Mouse (Mus musculus): Measurements from ENCODE around the gene H2-M5. TPM values are rescaled to one million over a fixed set of nuclear protein-coding genes. Genes with fewer than 3 reads are reported as not detected.

Gene H2-M5
- polyA plus RNA-seq, 1 experiment, result 0.06 TPM

GRCm38 (mm10) chr17:36981221-36981813 lies 8.0 kb downstream of the H2-M5 start, which contains the start of gene 2410137M14Rik:
2410137M14Rik (minus strand) TSS chr17:36981237.
- H3K79me2 ChIP-seq (ENCODE audit: control insufficient read depth, insufficient read depth), result no peaks in the 10 kb centered on the region
- no peaks in the 10 kb centered on the region for H3K36me3 ChIP-seq (ENCODE audit: control insufficient read depth, insufficient read depth)
- peaks cover 4% of the 10 kb centered on the region for H3K27me3 ChIP-seq (ENCODE audit: control insufficient read depth, insufficient read depth, insufficient read length)
- no peak within 1 kb of the TSS for H3ac ChIP-seq (ENCODE audit: control insufficient read depth, insufficient read length, low read depth)
- no peaks in the 10 kb centered on the region for H3K79me3 ChIP-seq (ENCODE audit: low read depth)
- H3K4me3 ChIP-seq (ENCODE audit: insufficient read depth, poor library complexity, severe bottlenecking), result no peak within 1 kb of the TSS
- no peak for TF ChIP-seq FOSL1 (IDR thresholded peaks at IDR 0.05; ENCODE audit: insufficient read depth, low read length, poor library complexity, severe bottlenecking)
- TF ChIP-seq CEBPB (IDR thresholded peaks at IDR 0.05; ENCODE audit: low read depth), result no peak
- TF ChIP-seq MYOG (IDR thresholded peaks at IDR 0.05; ENCODE audit: control insufficient read depth, extremely low read depth, insufficient read length), result no peak
- TF ChIP-seq USF1 (IDR thresholded peaks at IDR 0.05; ENCODE audit: low read depth), result no peak
- TF ChIP-seq MAX (IDR thresholded peaks at IDR 0.05), result no peak

DNA sequence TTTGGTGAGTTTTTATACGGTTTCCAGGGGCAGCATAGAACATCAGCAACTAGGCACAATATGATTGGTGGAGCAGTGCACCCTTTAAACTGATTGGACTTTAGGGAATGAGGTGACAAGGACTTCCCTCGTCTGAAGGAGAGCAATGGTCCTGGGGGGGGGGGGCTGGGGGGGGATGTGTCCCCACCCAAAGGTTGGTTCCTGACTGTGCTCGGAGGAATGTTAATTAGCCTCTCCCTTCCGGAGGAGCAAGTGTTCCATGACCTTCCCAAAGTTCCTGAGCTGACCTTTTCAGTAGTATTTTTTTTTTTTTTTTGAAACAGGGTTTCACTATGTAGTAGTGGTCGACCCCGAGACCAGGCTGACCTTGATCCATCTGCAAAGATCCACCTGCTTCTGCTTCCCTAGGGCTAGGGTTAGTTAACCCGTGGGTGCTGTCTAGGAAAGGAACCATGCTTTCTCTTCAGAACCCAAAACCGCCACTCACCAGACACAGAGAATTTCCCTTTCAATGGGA lies 16.0 kb downstream of the H2-M5 start:
- Histone ChIP-seq H3ac (ENCODE audit: control insufficient read depth, insufficient read length, low read depth) (no peak overlapping the region), H3K36me3 (ENCODE audit: control insufficient read depth, insufficient read depth) (no peaks in the 10 kb centered on the region), H3K79me3 (ENCODE audit: low read depth) (no peaks in the 10 kb centered on the region), H3K79me2 (ENCODE audit: control insufficient read depth, insufficient read depth) (no peaks in the 10 kb centered on the region), H3K4me3 (ENCODE audit: insufficient read depth, poor library complexity, severe bottlenecking) (no peak overlapping the region), H3K27me3 (ENCODE audit: control insufficient read depth, insufficient read depth, insufficient read length) (no peaks in the 10 kb centered on the region)
- TF ChIP-seq MYOD1 (IDR thresholded peaks at IDR 0.05; ENCODE audit: control insufficient read depth, insufficient read length, low read depth), result no peak
- no peak for TF ChIP-seq CTCF (IDR thresholded peaks at IDR 0.05; ENCODE audit: control insufficient read depth, insufficient read depth, insufficient read length)
- TF ChIP-seq CEBPB (IDR thresholded peaks at IDR 0.05; ENCODE audit: low read depth), result no peak
- no peak for TF ChIP-seq MYOG (IDR thresholded peaks at IDR 0.05; ENCODE audit: control insufficient read depth, extremely low read depth, insufficient read length)
- TF ChIP-seq FOSL1 (IDR thresholded peaks at IDR 0.05; ENCODE audit: insufficient read depth, low read length, poor library complexity, severe bottlenecking), result no peak
- no peak for TF ChIP-seq USF1 (IDR thresholded peaks at IDR 0.05; ENCODE audit: low read depth)
- no peak for TF ChIP-seq MAX (IDR thresholded peaks at IDR 0.05)

- Histone ChIP-seq H3K27me3 (ENCODE audit: control insufficient read depth, insufficient read depth, insufficient read length) (no peaks in the 10 kb centered on the region), H3K4me3 (ENCODE audit: insufficient read depth, poor library complexity, severe bottlenecking) (no peak overlapping the region), H3ac (ENCODE audit: control insufficient read depth, insufficient read length, low read depth) (no peak overlapping the region), H3K79me2 (ENCODE audit: control insufficient read depth, insufficient read depth) (no peaks in the 10 kb centered on the region), H3K36me3 (ENCODE audit: control insufficient read depth, insufficient read depth) (no peaks in the 10 kb centered on the region), H3K79me3 (ENCODE audit: low read depth) (no peaks in the 10 kb centered on the region)
- TF ChIP-seq FOSL1 (IDR thresholded peaks at IDR 0.05; ENCODE audit: insufficient read depth, low read length, poor library complexity, severe bottlenecking) (no peak), CTCF (IDR thresholded peaks at IDR 0.05; ENCODE audit: control insufficient read depth, insufficient read depth, insufficient read length) (no peak), CEBPB (IDR thresholded peaks at IDR 0.05; ENCODE audit: low read depth) (no peak), MYOG (IDR thresholded peaks at IDR 0.05; ENCODE audit: control insufficient read depth, extremely low read depth, insufficient read length) (no peak), MYOD1 (IDR thresholded peaks at IDR 0.05; ENCODE audit: control insufficient read depth, insufficient read length, low read depth) (no peak), MAX (IDR thresholded peaks at IDR 0.05) (no peak), USF1 (IDR thresholded peaks at IDR 0.05; ENCODE audit: low read depth) (no peak)
Observed at GRCm38 (mm10) chr17:36972791-36973190, 16.5 kb downstream of the H2-M5 start.

DNA sequence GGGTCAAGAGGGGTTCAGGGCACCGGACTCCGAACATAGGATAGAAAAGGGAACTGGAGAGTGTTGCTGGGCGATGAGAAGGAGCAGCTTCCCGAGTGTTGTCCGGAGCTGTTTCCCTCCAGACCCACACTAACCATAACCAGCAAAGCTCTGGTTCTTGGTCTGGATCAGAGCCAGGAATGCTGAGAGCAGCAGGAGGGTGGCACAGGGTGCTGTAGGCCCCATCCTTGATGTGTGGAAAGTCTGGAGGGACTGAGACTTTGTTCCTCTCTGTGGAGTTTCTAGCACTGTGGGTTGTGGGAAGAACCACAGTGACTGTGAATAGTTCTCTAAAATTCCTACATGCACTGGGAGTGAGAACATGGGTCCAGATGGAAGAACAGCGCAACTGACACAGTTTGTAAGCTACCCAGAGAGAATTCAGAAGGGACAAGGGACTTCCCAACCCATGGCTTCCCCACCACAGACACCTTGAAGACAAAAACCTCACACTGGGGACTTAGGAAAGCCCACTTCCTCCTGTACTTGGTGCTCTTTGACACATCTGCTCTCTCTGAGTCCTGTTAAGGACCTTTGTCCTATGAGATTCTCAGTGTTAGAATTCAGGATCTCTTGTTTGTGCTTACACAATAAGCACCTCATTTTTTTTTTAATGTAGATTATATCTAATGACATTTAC lies 18.0 kb downstream of the H2-M5 start:
- no peaks in the 10 kb centered on the region for H3K27me3 ChIP-seq (ENCODE audit: control insufficient read depth, insufficient read depth, insufficient read length)
- no peak overlapping the region for H3K4me3 ChIP-seq (ENCODE audit: insufficient read depth, poor library complexity, severe bottlenecking)
- H3ac ChIP-seq (ENCODE audit: control insufficient read depth, insufficient read length, low read depth), result no peak overlapping the region
- H3K79me3 ChIP-seq (ENCODE audit: low read depth), result no peaks in the 10 kb centered on the region
- no peaks in the 10 kb centered on the region for H3K36me3 ChIP-seq (ENCODE audit: control insufficient read depth, insufficient read depth)
- no peak for TF ChIP-seq MAX (IDR thresholded peaks at IDR 0.05)
- no peaks in the 10 kb centered on the region for H3K79me2 ChIP-seq (ENCODE audit: control insufficient read depth, insufficient read depth)

DNA sequence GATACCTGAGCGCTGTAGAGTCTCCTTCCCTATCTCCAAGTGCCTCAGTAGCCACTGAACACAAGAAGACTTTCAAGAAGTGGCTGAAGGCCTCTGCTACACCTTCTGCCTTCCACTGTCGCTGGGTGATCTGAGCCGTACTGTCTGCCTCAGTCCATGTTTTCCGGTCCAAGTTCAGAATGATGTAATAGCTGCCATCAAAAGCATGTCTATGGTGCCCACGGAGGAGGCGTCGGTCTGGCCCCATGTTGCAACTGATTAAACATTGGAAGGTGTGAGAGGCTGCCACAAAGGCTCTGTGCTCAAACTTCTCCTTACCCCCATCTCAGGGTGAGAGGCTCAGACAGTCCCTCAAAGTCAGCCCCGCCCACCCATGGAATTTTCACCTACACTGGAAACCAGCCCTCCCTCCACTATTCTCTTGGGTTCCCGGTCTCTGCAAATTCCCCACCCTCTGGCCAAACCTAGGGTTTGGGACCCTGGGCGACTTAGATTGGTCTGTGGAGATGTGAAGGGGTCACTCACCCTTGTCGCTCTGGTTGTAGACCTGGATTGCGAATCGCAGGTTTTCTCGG lies 18.9 kb downstream of the H2-M5 start:
- no peaks in the 10 kb centered on the region for H3K79me2 ChIP-seq (ENCODE audit: control insufficient read depth, insufficient read depth)
- no peak overlapping the region for H3K4me3 ChIP-seq (ENCODE audit: insufficient read depth, poor library complexity, severe bottlenecking)
- no peaks in the 10 kb centered on the region for H3K36me3 ChIP-seq (ENCODE audit: control insufficient read depth, insufficient read depth)
- H3K79me3 ChIP-seq (ENCODE audit: low read depth), result no peaks in the 10 kb centered on the region
- no peaks in the 10 kb centered on the region for H3K27me3 ChIP-seq (ENCODE audit: control insufficient read depth, insufficient read depth, insufficient read length)
- H3ac ChIP-seq (ENCODE audit: control insufficient read depth, insufficient read length, low read depth), result no peak overlapping the region
- TF ChIP-seq FOSL1 (IDR thresholded peaks at IDR 0.05; ENCODE audit: insufficient read depth, low read length, poor library complexity, severe bottlenecking), result no peak
- no peak for TF ChIP-seq MYOD1 (IDR thresholded peaks at IDR 0.05; ENCODE audit: control insufficient read depth, insufficient read length, low read depth)
- TF ChIP-seq USF1 (IDR thresholded peaks at IDR 0.05; ENCODE audit: low read depth), result no peak
- no peak for TF ChIP-seq CTCF (IDR thresholded peaks at IDR 0.05; ENCODE audit: control insufficient read depth, insufficient read depth, insufficient read length)
- no peak for TF ChIP-seq CEBPB (IDR thresholded peaks at IDR 0.05; ENCODE audit: low read depth)
- TF ChIP-seq MAX (IDR thresholded peaks at IDR 0.05), result no peak
- no peak for TF ChIP-seq MYOG (IDR thresholded peaks at IDR 0.05; ENCODE audit: control insufficient read depth, extremely low read depth, insufficient read length)
